Mouse (Mus musculus) G1E (cell line): Measurements from ENCODE around the gene Map3k10. TPM values are rescaled to one million over a fixed set of nuclear protein-coding genes. Genes with fewer than 3 reads are reported as not detected.
"Not testable (repeated sequence)": the region's sequence is repeated elsewhere in the genome, so short reads cannot be mapped to it uniquely, and the experiment has no call there.

ENCODE experiments used
- ATAC-seq: 2 replicates; pipeline ENCODE4 v1.8.0; 2016; ENCODE audit warnings: mild to moderate bottlenecking; ENCODE audit not compliant: insufficient number of reproducible peaks, poor library complexity, low FRiP score, severe bottlenecking; ENCODE audit errors: extremely low read depth
- DNase-seq: peaks from one replicate; pipeline ENCODE4 v3.0.0; 2012; ENCODE audit warnings: low spot score
- H3K27me3 ChIP-seq: 2 replicates; pipeline ENCODE4 v1.6.1; 2012; ENCODE audit warnings: mild to moderate bottlenecking, low read length, inconsistent platforms; ENCODE audit not compliant: insufficient read depth
- H3K36me3 ChIP-seq: replicated peaks from 2 replicates; pipeline ENCODE3; 2012; ENCODE audit warnings: mild to moderate bottlenecking, inconsistent platforms
- H3K4me1 ChIP-seq: 2 replicates; pipeline ENCODE4 v1.6.1; 2012; ENCODE audit warnings: low read depth, low read length, inconsistent platforms, mixed read lengths; ENCODE audit not compliant: insufficient read depth
- H3K4me3 ChIP-seq: 2 replicates; pipeline ENCODE4 v1.5.1; 2012; ENCODE audit warnings: low read depth, mild to moderate bottlenecking, inconsistent platforms, low read length, moderate library complexity, mixed read lengths
- H3K9me3 ChIP-seq: replicated peaks from 2 replicates; pipeline ENCODE4 v1.6.1; 2012; ENCODE audit warnings: inconsistent platforms
- CTCF ChIP-seq: IDR thresholded peaks from 2 replicates; pipeline ENCODE4 v1.5.1; 2012; ENCODE audit warnings: low read depth, low read length, inconsistent platforms, mixed read lengths
- GATA1 ChIP-seq: IDR thresholded peaks from 2 replicates; pipeline ENCODE4 v1.6.1; 2012; ENCODE audit warnings: borderline replicate concordance, low read length, inconsistent platforms, mixed read lengths
- GATA2 ChIP-seq: IDR thresholded peaks from 2 replicates; pipeline ENCODE4 v1.6.1; 2012; ENCODE audit warnings: low read depth, low read length, inconsistent platforms, borderline replicate concordance
- POLR2AphosphoS5 ChIP-seq: IDR thresholded peaks from 2 replicates; pipeline ENCODE4 v1.6.1; 2012; ENCODE audit warnings: low read depth, low read length, inconsistent platforms; ENCODE audit not compliant: insufficient replicate concordance
- TAL1 ChIP-seq: conservative IDR thresholded peaks from 2 replicates; pipeline ENCODE4 v1.6.1; 2012; ENCODE audit warnings: low read depth, low read length, inconsistent platforms, mixed read lengths
- polyA plus RNA-seq: library from polyadenylated mRNA; stranded (reverse); fragments of >175 nt; gene quantifications from 2 replicates; pipeline ENCODE4 v1.2.3, GENCODE M21; 2012
- total RNA-seq, 2 experiments: library from RNA; stranded (forward) in 1 of 2; stranded (reverse) in 1 of 2; fragments of 200-1000 nt in 1 of 2; fragments of >200 nt in 1 of 2; fragmentation: Nextera tagmentation in 1 of 2; gene quantifications; 2 replicates each; pipeline ENCODE4 v1.2.3; 2014 to 2017

Map3k10 gene
- total and polyA plus RNA-seq, 3 experiments: 5.9 to 25.1 (median 8.6) TPM

GRCm38 (mm10) chr7:27631439-27631838, 43.0 kb downstream of the Map3k10 start:
- H3K4me3 ChIP-seq: no peak overlapping the region
- ATAC-seq (no peak), DNase-seq (no peak)
- no peaks in the 10 kb centered on the region for H3K9me3 ChIP-seq
- H3K27me3 ChIP-seq: no peaks in the 10 kb centered on the region
- no peaks in the 10 kb centered on the region for H3K4me1 ChIP-seq
- TF ChIP-seq POLR2AphosphoS5: no peak
- TF ChIP-seq TAL1: no peak
- TF ChIP-seq GATA1: no peak
- no peak for TF ChIP-seq GATA2
- no peak for TF ChIP-seq CTCF
- peaks cover 91% of the 10 kb centered on the region for H3K36me3 ChIP-seq

GRCm38 (mm10) chr7:27628816-27629215, 45.6 kb downstream of the Map3k10 start:
- not testable (repeated sequence) for H3K27me3 ChIP-seq, DNase-seq, H3K4me3 ChIP-seq, H3K9me3 ChIP-seq, ATAC-seq, H3K4me1 ChIP-seq
- peaks cover 94% of the 10 kb centered on the region for H3K36me3 ChIP-seq

- no peak for DNase-seq
- no peak for TF ChIP-seq POLR2AphosphoS5
- no peak for TF ChIP-seq CTCF
- no peak for TF ChIP-seq TAL1
- TF ChIP-seq GATA1: no peak
- TF ChIP-seq GATA2: no peak
- Histone ChIP-seq H3K4me1 (no peaks in the 10 kb centered on the region), H3K36me3 (peaks cover 95% of the 10 kb centered on the region), H3K9me3 (no peaks in the 10 kb centered on the region), H3K4me3 (no peak overlapping the region), H3K27me3 (no peaks in the 10 kb centered on the region)
- no peak for ATAC-seq
Observed at GRCm38 (mm10) chr7:27628190-27628589, 46.2 kb downstream of the Map3k10 start.

GRCm38 (mm10) chr7:27627707-27628106, 46.7 kb downstream of the Map3k10 start:
- H3K36me3 ChIP-seq: peaks cover 95% of the 10 kb centered on the region
- no peak for ATAC-seq
- H3K9me3 ChIP-seq: no peaks in the 10 kb centered on the region

GRCm38 (mm10) chr7:27624967-27625366, 49.4 kb downstream of the Map3k10 start:
- no peak for DNase-seq
- no peak overlapping the region for H3K4me3 ChIP-seq
- no peak for ATAC-seq
- TF ChIP-seq POLR2AphosphoS5 (no peak), GATA1 (no peak), GATA2 (no peak), CTCF (no peak), TAL1 (no peak)
- H3K36me3 ChIP-seq: peaks cover 99% of the 10 kb centered on the region
- no peaks in the 10 kb centered on the region for H3K27me3 ChIP-seq
- H3K4me1 ChIP-seq: no peaks in the 10 kb centered on the region
- no peaks in the 10 kb centered on the region for H3K9me3 ChIP-seq

More at GRCm38 (mm10) chr7:27627707-27628106, 46.7 kb downstream of the Map3k10 start:
- H3K4me1 ChIP-seq: no peaks in the 10 kb centered on the region
- TF ChIP-seq POLR2AphosphoS5: no peak
- TF ChIP-seq CTCF: no peak
- TF ChIP-seq TAL1: no peak
- TF ChIP-seq GATA1: no peak
- TF ChIP-seq GATA2: no peak
- DNase-seq: no peak
- H3K4me3 ChIP-seq: no peak overlapping the region
- H3K27me3 ChIP-seq: no peaks in the 10 kb centered on the region

GRCm38 (mm10) chr7:27622234-27622633, 52.2 kb downstream of the Map3k10 start:
- no peaks in the 10 kb centered on the region for H3K27me3 ChIP-seq
- peaks cover 99% of the 10 kb centered on the region for H3K36me3 ChIP-seq
- DNase-seq: no peak
- TF ChIP-seq TAL1 (no peak), CTCF (no peak), GATA1 (no peak), POLR2AphosphoS5 (no peak), GATA2 (no peak)
- no peak overlapping the region for H3K4me3 ChIP-seq
- H3K9me3 ChIP-seq: no peaks in the 10 kb centered on the region
- H3K4me1 ChIP-seq: no peaks in the 10 kb centered on the region
- ATAC-seq: no peak

- peaks cover 99% of the 10 kb centered on the region for H3K36me3 ChIP-seq
Observed at GRCm38 (mm10) chr7:27621028-27621427, 53.4 kb downstream of the Map3k10 start.

More at GRCm38 (mm10) chr7:27621028-27621427, 53.4 kb downstream of the Map3k10 start:
- ATAC-seq (no peak), DNase-seq (no peak)
- Histone ChIP-seq H3K4me3 (no peak overlapping the region), H3K9me3 (no peaks in the 10 kb centered on the region), H3K4me1 (no peaks in the 10 kb centered on the region), H3K27me3 (no peaks in the 10 kb centered on the region)
- TF ChIP-seq TAL1 (no peak), GATA1 (no peak), GATA2 (no peak), POLR2AphosphoS5 (no peak), CTCF (no peak)
